11 mouse cellular contexts compared by ENCODE assay signal in the genomic region with DNA sequence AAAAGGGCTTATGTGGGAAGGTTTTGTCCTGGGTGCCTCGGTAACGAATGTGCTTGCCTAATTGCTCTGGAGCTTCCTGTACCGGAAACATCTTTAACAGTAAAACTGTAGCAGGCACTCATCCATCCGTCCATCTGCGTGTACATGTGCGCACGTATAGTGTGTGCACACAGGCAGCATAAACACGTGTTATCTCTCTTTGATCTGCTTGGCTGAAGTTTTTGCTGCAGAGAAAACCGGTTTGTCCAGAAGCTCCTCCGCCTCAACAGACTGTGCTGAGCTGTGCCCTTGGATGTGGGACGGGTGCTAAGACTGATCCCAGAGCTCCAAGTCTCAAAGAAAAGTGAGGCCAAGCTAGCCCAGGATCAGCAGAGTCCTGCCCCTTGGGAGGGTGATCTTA.
DNase-seq lines count a peak whose midpoint lies in the region; ATAC-seq lines count a peak whose summit lies in the region.
"Had no signal": no experiment of that assay in that cellular context is flagged by ENCODE, and none has a peak within 500 bp of the region (broad histone marks: within the 10 kb centered on the region; RNA-seq: fewer than 3 reads in every experiment).

No protein-coding gene starts in this region.

- DNase-seq in layer of hippocampus, adult 9-10 months (ENCODE audit: low spot score) = peak; percentile 26
- no peak for DNase-seq in layer of hippocampus, postnatal 10 days (ENCODE audit: low spot score in 2 of 2)
- peak; percentile 70 for DNase-seq in fat pad, adult 2 months (ENCODE audit: extremely low read depth, low read depth, low spot score)
- peak; percentile 5 to 45 for DNase-seq in kidney, postnatal 25 days
- DNase-seq in cerebellum, adult 8-10 months = no peak
- no peak for DNase-seq in right cerebral cortex, postnatal 36 days (ENCODE audit: low spot score in 2 of 2)

- H3K4me3 ChIP-seq in stomach, embryonic 16.5 days (replicated peaks; ENCODE audit: low read length) = no peak overlapping the region
- H3K4me3 ChIP-seq in neural tube, embryonic 15.5 days (replicated peaks) = no peak overlapping the region
- H3K4me3 ChIP-seq: limb, embryonic 12.5 days; midbrain, embryonic 12.5 days had no signal

- ATAC-seq in stomach, embryonic 16.5 days (ENCODE audit: insufficient read depth, low FRiP score) = peak; percentile 86
- ATAC-seq in neural tube, embryonic 15.5 days (ENCODE audit: low FRiP score) = no peak
- ATAC-seq: hindbrain, embryonic 16.5 days had no signal

- H3K36me3 ChIP-seq in stomach, embryonic 16.5 days (ENCODE audit: control insufficient read depth, insufficient read depth, low read length) = no peaks in the 10 kb centered on the region
- H3K36me3 ChIP-seq in neural tube, embryonic 15.5 days = no peaks in the 10 kb centered on the region
- H3K36me3 ChIP-seq: limb, embryonic 12.5 days; midbrain, embryonic 12.5 days had no signal

- H3K4me1 ChIP-seq in stomach, embryonic 16.5 days (ENCODE audit: control insufficient read depth, insufficient read depth, low read length) = peaks cover 31% of the 10 kb centered on the region
- H3K4me1 ChIP-seq in neural tube, embryonic 15.5 days = peaks cover 28% of the 10 kb centered on the region

- no peaks in the 10 kb centered on the region for H3K9me3 ChIP-seq in stomach, embryonic 16.5 days (replicated peaks; ENCODE audit: control insufficient read depth, low read length)
- H3K9me3 ChIP-seq in neural tube, embryonic 15.5 days (replicated peaks) = no peaks in the 10 kb centered on the region
- H3K9me3 ChIP-seq: limb, embryonic 12.5 days; midbrain, embryonic 12.5 days had no signal

- H3K9ac ChIP-seq in stomach, embryonic 16.5 days (ENCODE audit: low read length) = peak overlapping the region; percentile 31; the same call in 1 of the 2 replicates
- H3K9ac ChIP-seq in neural tube, embryonic 15.5 days (replicated peaks) = no peak overlapping the region
- H3K9ac ChIP-seq: limb, embryonic 12.5 days; midbrain, embryonic 12.5 days had no signal

- peak overlapping the region; percentile 88 for H3K27ac ChIP-seq in stomach, embryonic 16.5 days (ENCODE audit: low read length)
- no peak overlapping the region for H3K27ac ChIP-seq in neural tube, embryonic 15.5 days (replicated peaks)
- H3K27ac ChIP-seq: limb, embryonic 12.5 days; midbrain, embryonic 12.5 days had no signal

- H3K4me2 ChIP-seq in stomach, embryonic 16.5 days (ENCODE audit: low read depth, low read length) = no peak overlapping the region; the same call in 1 of the 2 replicates
- H3K4me2 ChIP-seq in neural tube, embryonic 15.5 days = no peak overlapping the region
- H3K4me2 ChIP-seq: limb, embryonic 12.5 days; midbrain, embryonic 12.5 days had no signal

- no peaks in the 10 kb centered on the region for H3K27me3 ChIP-seq in stomach, embryonic 16.5 days (ENCODE audit: control insufficient read depth, insufficient read depth, low read length)
- H3K27me3 ChIP-seq in neural tube, embryonic 15.5 days (replicated peaks) = no peaks in the 10 kb centered on the region
- H3K27me3 ChIP-seq: limb, embryonic 12.5 days had no signal

- WGBS in stomach, embryonic 16.5 days = 47% methylated on average over 11 of the region's 11 CpGs
- WGBS in neural tube, embryonic 15.5 days = 79% methylated on average over 11 of the region's 11 CpGs

Comparison
In these comparisons a context has a peak if more than half of its experiments do, and no peak if none do; other contexts are left out.
1. DNase-seq: peak in layer of hippocampus, adult 9-10 months (single experiment), fat pad, adult 2 months (single experiment) and kidney, postnatal 25 days (2 of 2); none in layer of hippocampus, postnatal 10 days (0 of 2), cerebellum, adult 8-10 months (single experiment) and right cerebral cortex, postnatal 36 days (0 of 2).